Mouse (Mus musculus) limb, embryonic 13.5 days (tissue): ENCODE data around the gene Vmn1r51. TPM values are rescaled to one million over a fixed set of nuclear protein-coding genes. Genes with fewer than 3 reads are reported as not detected.
"Not testable (repeated sequence)": the region's sequence is repeated elsewhere in the genome, so short reads cannot be mapped to it uniquely, and the experiment has no call there.

Source experiments
- ATAC-seq: fragments of 200-750 bp; cut with Nextera tagmentation; 2 replicates; pipeline ENCODE4 v1.8.0; 2017; ENCODE audit warnings: low read depth, moderate number of reproducible peaks, moderate TSS enrichment; ENCODE audit not compliant: low FRiP score
- H3K27ac ChIP-seq: fragments of 300-500 bp; sonication (generic); 2 replicates; pipeline ENCODE4 v1.5.1; 2015; ENCODE audit warnings: inconsistent platforms, mild to moderate bottlenecking, moderate library complexity
- H3K27me3 ChIP-seq: fragments of 300-500 bp; sonication (generic); 2 replicates; pipeline ENCODE4 v1.6.1; 2015; ENCODE audit warnings: mild to moderate bottlenecking, inconsistent platforms
- H3K36me3 ChIP-seq: fragments of 300-500 bp; sonication (generic); 2 replicates; pipeline ENCODE4 v1.6.1; 2015; ENCODE audit warnings: inconsistent platforms, mild to moderate bottlenecking, moderate library complexity
- H3K4me1 ChIP-seq: fragments of 300-500 bp; sonication (generic); 2 replicates; pipeline ENCODE4 v1.6.1; 2015; ENCODE audit warnings: inconsistent platforms
- H3K4me2 ChIP-seq: fragments of 300-500 bp; sonication (generic); replicated peaks from 2 replicates; pipeline ENCODE4 v1.6.1; 2015; ENCODE audit warnings: inconsistent platforms, mild to moderate bottlenecking, moderate library complexity
- H3K4me3 ChIP-seq: fragments of 300-500 bp; sonication (generic); 2 replicates; pipeline ENCODE4 v1.5.1; 2015; ENCODE audit warnings: moderate library complexity, mild to moderate bottlenecking, inconsistent platforms
- H3K9ac ChIP-seq: fragments of 300-500 bp; sonication (generic); 2 replicates; pipeline ENCODE4 v1.6.1; 2015; ENCODE audit warnings: mild to moderate bottlenecking, inconsistent platforms
- H3K9me3 ChIP-seq: fragments of 300-500 bp; sonication (generic); 2 replicates; pipeline ENCODE4 v1.6.1; 2016; ENCODE audit warnings: inconsistent platforms
- WGBS: fragments of 180-500 bp; shearing (Covaris S2); methylation state at CpG from one replicate; pipeline ENCODE4 v1.1.7; 2015; 5-methylcytosine and 5-hydroxymethylcytosine counted together
- polyA plus RNA-seq: library from polyadenylated mRNA; unstranded; fragments of >200 nt; fragmentation: Nextera tagmentation; extraction: Ambion mirVana; gene quantifications from 2 replicates; pipeline ENCODE4 v1.2.1, GENCODE M21; 2015

The Vmn1r51 gene
- polyA plus RNA-seq: not detected in 2 replicates

- not testable (repeated sequence) for H3K27me3 ChIP-seq, H3K4me3 ChIP-seq, H3K9ac ChIP-seq, H3K4me2 ChIP-seq, H3K9me3 ChIP-seq, ATAC-seq, H3K36me3 ChIP-seq, H3K27ac ChIP-seq, H3K4me1 ChIP-seq
- 97% methylated on average over 1 of the region's 1 CpGs for WGBS
These were observed at the start of gene Vmn1r51 for GRCm38 (mm10) chr6:90122296-90122695. TSS of gene Vmn1r51 (plus strand) at chr6:90122596.

DNA sequence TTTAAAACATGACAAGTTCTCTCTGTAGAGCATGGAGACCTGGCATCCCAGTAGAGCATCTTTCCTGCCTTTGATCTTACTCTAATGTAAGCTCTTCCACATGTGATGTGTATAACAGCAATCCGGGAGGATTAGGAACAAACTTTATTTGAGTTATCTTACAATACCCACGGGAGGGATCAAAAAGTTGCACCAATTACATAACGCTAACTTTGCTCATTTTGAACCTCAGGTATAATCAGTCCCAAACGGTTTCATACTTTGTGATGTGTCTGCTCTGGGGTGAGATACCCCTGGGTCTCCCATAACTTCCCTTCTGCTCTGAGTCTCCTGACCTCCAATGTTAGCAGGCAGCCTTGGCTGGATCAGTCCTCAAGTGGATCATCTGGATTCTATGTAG is 44.0 kb upstream of the Vmn1r51 start, which contains the start of gene Vmn1r49:
Vmn1r49 (minus strand) TSS at position 101 of the 400 bp plus-strand sequence.
- no peak for ATAC-seq
- no peak within 1 kb of the TSS for H3K9ac ChIP-seq
- no peaks in the 10 kb centered on the region for H3K4me1 ChIP-seq
- H3K27me3 ChIP-seq: no peaks in the 10 kb centered on the region
- 70% methylated on average over 4 of the region's 4 CpGs for WGBS
- no peaks in the 10 kb centered on the region for H3K36me3 ChIP-seq
- no peak within 1 kb of the TSS for H3K27ac ChIP-seq
- peaks cover 16% of the 10 kb centered on the region for H3K9me3 ChIP-seq
- H3K4me3 ChIP-seq: no peak within 1 kb of the TSS
- no peak within 1 kb of the TSS for H3K4me2 ChIP-seq

- no peak overlapping the region for H3K4me3 ChIP-seq
- no peaks in the 10 kb centered on the region for H3K36me3 ChIP-seq
- no peak overlapping the region for H3K27ac ChIP-seq
- no peaks in the 10 kb centered on the region; the same call in 1 of the 2 replicates for H3K9me3 ChIP-seq
- H3K4me1 ChIP-seq: no peaks in the 10 kb centered on the region
- 92% methylated on average over 2 of the region's 2 CpGs for WGBS
- H3K27me3 ChIP-seq: no peaks in the 10 kb centered on the region
- H3K9ac ChIP-seq: no peak overlapping the region
- H3K4me2 ChIP-seq: no peak overlapping the region
- ATAC-seq: no peak
These were observed 21.8 kb upstream of the Vmn1r51 start for GRCm38 (mm10) chr6:90100566-90100965.

DNA sequence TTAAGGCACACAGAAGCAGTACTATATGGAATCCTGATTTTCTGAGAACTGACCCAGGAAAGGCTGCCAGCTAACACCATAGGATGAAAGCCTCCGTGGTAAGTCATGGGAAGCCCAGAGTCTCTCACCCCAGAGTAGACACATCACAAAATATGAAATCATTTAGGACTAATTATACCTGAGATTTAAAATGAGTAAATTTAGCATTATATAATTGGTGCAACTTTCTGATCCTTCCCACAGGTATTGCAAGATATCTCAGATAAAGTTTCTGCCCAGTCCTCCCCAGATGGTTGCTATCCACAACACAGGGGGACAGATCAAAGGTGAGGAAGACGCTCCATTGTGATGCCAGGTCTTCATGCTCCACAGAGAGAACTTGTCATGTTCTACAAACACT is 21.3 kb upstream of the Vmn1r51 start, which contains the start of gene Vmn1r50:
Vmn1r50 (plus strand) TSS at position 301 of the 400 bp plus-strand sequence.
- no peak for ATAC-seq
- H3K9me3 ChIP-seq: no peaks in the 10 kb centered on the region; the same call in 1 of the 2 replicates
- H3K36me3 ChIP-seq: no peaks in the 10 kb centered on the region
- no peak within 1 kb of the TSS for H3K4me3 ChIP-seq
- no peak within 1 kb of the TSS for H3K9ac ChIP-seq
- WGBS: 67% methylated on average over 2 of the region's 2 CpGs
- H3K27me3 ChIP-seq: no peaks in the 10 kb centered on the region
- H3K4me1 ChIP-seq: no peaks in the 10 kb centered on the region
- no peak within 1 kb of the TSS for H3K4me2 ChIP-seq
- no peak within 1 kb of the TSS for H3K27ac ChIP-seq

GRCm38 (mm10) chr6:90160139-90160538 is 37.7 kb downstream of the Vmn1r51 start:
- Histone ChIP-seq H3K36me3 (no peaks in the 10 kb centered on the region), H3K4me1 (no peaks in the 10 kb centered on the region)
- WGBS: 64% methylated on average over 3 of the region's 3 CpGs

DNA sequence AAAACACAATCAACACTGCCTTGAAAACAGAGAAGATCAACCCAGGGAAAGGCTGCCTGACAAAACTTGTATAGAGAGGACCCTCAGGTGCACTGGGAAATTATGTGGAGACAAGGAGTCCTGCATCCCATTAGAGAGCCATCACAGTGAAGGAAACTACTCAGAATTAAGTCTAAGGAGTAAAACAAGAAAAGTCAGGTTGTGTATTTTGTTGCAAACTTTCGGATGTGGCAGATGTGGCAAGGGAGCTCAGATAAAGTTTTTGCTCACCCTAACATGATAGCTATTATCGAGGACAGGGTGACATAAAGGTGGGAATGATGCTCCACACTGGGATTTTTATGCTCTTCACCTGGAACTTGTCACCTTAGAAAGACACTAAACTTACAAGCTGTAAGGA is 52.1 kb downstream of the Vmn1r51 start, which contains the start of gene Vmn1r52:
Vmn1r52 (plus strand) TSS at position 301 of the 400 bp plus-strand sequence.
- Histone ChIP-seq H3K9ac (no peak within 1 kb of the TSS), H3K9me3 (no peaks in the 10 kb centered on the region; the same call in 1 of the 2 replicates), H3K27me3 (no peaks in the 10 kb centered on the region), H3K4me3 (no peak within 1 kb of the TSS), H3K27ac (no peak within 1 kb of the TSS), H3K4me2 (no peak within 1 kb of the TSS), H3K4me1 (no peaks in the 10 kb centered on the region), H3K36me3 (no peaks in the 10 kb centered on the region)
- 73% methylated on average over 2 of the region's 2 CpGs for WGBS
- ATAC-seq: no peak

More at GRCm38 (mm10) chr6:90160139-90160538, 37.7 kb downstream of the Vmn1r51 start:
- no peak overlapping the region for H3K27ac ChIP-seq
- no peaks in the 10 kb centered on the region for H3K27me3 ChIP-seq
- no peak overlapping the region for H3K4me3 ChIP-seq
- 0 out of 2 replicates have a peak, but pooled peaks cover 7% of the 10 kb centered on the region for H3K9me3 ChIP-seq
- H3K4me2 ChIP-seq: no peak overlapping the region
- no peak for ATAC-seq
- no peak overlapping the region for H3K9ac ChIP-seq

Other genes with a start within 250 kb of the Vmn1r51 start
- not detected in 2 replicates for gene Vmn1r42, start 246.2 kb upstream of the Vmn1r51 start, polyA plus RNA-seq
- not detected in 2 replicates for gene Vmn1r43, start 246.2 kb upstream of the Vmn1r51 start, polyA plus RNA-seq
- gene Vmn1r44, start 238.9 kb upstream of the Vmn1r51 start, polyA plus RNA-seq: not detected in 2 replicates
- not detected in 2 replicates for gene Vmn1r45, start 182.0 kb upstream of the Vmn1r51 start, polyA plus RNA-seq
- not detected in 2 replicates for gene Vmn1r46, start 153.3 kb upstream of the Vmn1r51 start, polyA plus RNA-seq
- not detected in 2 replicates for gene Vmn1r47, start 106.4 kb upstream of the Vmn1r51 start, polyA plus RNA-seq
- gene Vmn1r48, start 85.8 kb upstream of the Vmn1r51 start, polyA plus RNA-seq: not detected in 2 replicates
- gene Vmn1r49, start 44.1 kb upstream of the Vmn1r51 start, polyA plus RNA-seq: not detected in 2 replicates
- not detected in 2 replicates for gene Vmn1r50, start 21.2 kb upstream of the Vmn1r51 start, polyA plus RNA-seq
- gene Vmn1r52, start 52.2 kb downstream of the Vmn1r51 start, polyA plus RNA-seq: not detected in 2 replicates
- not detected in 2 replicates for gene V1ra8, start 80.2 kb downstream of the Vmn1r51 start, polyA plus RNA-seq
- not detected in 2 replicates for gene Vmn1r53, start 101.8 kb downstream of the Vmn1r51 start, polyA plus RNA-seq
- gene Vmn1r54, start 123.7 kb downstream of the Vmn1r51 start, polyA plus RNA-seq: not detected in 2 replicates
- not detected in 2 replicates for gene BC048671, start 178.6 kb downstream of the Vmn1r51 start, polyA plus RNA-seq
- 0.15 and 0.33 TPM in 2 replicates for gene Chst13, start 202.6 kb downstream of the Vmn1r51 start, polyA plus RNA-seq
- 0.04 and 0.05 TPM in 2 replicates for gene Uroc1, start 210.7 kb downstream of the Vmn1r51 start, polyA plus RNA-seq
- 6.5 and 6.9 TPM in 2 replicates for gene Zxdc, start 246.9 kb downstream of the Vmn1r51 start, polyA plus RNA-seq